Mouse (Mus musculus): ENCODE measurements at regions not wholly inside any gene's neighbourhood (a gene's known extent, or its start where the extent isn't known, plus 50 kb on each side); places are given as distances from the start of the nearest gene placed in this dataset.

DNA sequence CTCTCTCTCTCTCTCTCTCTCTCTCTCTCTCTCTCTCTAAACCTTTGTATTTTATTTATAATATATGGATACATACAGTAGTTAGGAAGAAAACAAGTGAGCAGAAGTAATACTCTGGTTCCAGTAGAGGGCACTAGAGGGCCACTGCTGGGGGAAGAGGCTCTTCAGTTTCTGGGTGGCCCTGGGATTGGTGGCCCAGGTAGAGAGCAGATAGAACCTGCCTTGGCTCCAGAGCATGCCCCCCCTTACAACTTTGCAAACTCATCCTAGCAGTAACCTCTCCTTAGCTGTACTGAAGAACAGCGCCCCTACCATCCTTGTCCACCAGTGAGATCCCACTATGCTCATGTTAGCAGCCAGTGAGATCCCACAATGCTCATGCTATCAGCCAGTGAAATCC is 88.8 kb upstream of the Rapgef5 start:
- DNase-seq (ENCODE audit: low read depth in 1 of 2, low spot score in 2 of 2): no peak

DNA sequence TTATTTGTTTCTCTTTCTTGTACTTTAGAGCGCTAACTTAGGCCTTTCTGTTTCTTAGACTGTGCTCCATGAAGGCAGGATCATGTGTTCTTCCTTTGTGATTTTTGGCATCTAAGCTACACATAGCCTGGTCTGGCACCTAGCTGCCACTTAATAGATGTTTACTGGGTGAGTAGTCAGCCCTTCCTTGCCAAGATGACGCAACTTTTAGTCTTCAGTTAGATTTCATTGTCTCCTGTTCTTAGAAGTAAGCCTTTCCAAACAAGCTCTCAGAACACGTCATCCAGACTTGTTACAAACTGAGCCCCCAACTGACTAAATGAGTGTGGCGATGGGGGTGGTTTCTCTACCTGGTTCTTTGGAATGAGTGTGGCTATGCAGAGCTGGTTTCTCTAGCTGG is 85.4 kb upstream of the Rapgef5 start:
- no peak for DNase-seq (ENCODE audit: low read depth in 1 of 2, low spot score in 2 of 2)

DNA sequence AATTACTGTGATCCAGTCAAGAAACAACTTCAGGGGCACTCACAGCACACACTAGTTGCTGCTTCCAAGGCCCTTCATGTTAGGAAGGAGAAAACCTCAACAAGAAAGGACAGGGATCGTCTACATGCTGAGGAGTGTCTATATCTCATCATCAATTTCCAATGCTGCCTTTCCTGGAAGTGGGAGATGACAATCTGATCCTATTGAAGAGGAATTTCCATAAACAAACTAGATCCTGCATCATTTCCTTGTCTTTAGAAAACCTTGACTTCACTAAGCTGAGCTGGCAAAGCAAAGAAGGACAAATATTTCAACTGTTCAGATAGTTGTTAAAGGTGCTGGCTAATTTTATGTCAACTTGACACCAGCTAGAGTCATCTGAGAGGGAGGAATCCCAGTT is 83.5 kb upstream of the Rapgef5 start:
- no peak for DNase-seq (ENCODE audit: low read depth in 1 of 2, low spot score in 2 of 2)

DNA sequence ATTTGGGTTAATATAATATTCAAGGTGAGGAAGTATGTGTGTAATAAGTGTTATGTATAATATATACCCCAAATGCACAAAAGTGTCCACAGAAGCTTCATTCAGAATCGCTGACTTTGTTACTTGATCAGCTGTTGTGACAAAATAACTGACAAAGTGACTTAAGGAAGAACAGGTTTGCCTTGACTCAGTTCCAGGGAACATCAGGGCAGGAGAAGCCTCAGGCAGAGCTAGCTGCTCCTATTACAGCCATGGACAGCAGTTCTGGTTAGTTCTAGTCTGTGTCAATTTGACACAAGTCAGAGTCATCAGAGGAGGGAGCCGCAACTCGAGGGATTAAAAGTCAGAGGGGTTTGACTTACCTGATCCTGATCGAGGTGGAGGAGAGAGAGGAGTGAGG is 79.3 kb upstream of the Rapgef5 start:
- DNase-seq (ENCODE audit: low read depth in 1 of 2, low spot score in 2 of 2): no peak

DNA sequence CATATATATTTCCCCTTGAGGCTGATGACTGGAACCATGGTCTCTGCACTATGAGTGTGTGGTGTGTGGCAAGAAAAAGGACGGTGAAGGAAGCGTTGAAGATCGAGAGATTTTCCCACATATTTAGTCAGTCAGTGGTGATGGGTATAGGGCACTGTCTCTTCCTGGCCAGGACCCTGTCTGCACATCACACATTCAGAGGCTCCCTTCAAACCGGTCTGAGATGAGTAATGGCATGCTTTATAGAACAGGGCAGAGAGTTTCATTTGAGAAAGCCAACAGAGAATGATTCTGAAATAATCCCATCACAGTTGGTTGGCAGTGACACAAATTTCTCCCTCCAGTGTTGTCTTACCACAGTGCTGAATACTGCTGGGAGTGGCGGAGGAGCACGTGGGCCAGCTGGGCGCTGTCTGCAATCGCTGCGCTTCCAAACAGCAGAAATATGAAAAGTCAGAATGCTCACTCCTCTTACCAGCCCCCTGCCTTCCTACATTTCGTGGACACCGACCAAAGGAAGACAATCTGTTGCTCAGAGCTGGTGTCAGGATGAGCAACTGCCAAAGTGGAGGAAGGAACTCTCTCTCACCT is 77.2 kb upstream of the Rapgef5 start:
- DNase-seq (ENCODE audit: low read depth in 1 of 2, low spot score in 2 of 2): no peak

DNA sequence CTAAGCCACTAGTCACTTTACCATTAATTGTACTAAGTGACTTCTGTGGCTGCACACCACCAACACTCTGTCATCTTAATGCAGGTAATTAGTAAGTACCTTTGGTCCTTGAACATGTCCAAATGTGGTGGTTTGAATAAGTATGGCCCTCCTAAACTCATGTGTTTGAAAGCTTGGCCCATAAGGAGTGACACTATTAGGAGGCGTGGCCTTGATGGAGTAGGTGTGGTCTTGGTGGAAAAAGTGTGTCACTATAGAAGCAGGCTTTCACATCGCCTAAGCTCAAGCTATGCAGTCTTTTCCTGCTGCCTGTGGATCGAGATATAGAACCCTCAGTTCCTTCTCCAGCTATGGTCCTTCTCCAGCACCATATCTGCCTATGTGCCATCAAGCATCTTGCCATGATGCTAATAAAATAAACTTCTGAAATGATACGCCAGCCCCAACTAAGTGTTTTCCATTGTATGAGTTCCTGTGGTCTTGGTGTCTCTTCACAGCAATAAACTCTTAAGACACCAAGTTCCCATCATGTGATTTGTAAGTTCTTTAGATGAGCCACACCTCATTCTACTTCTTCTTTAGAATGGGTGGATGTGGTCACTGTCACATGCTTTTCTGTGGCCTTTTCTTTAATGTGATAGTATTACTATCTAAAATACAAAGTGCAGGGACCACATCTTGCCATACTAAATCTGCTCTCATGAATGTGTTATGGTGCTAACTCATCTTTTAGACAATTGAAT is 71.9 kb upstream of the Rapgef5 start:
- DNase-seq (ENCODE audit: low read depth in 1 of 2, low spot score in 2 of 2): no peak

DNA sequence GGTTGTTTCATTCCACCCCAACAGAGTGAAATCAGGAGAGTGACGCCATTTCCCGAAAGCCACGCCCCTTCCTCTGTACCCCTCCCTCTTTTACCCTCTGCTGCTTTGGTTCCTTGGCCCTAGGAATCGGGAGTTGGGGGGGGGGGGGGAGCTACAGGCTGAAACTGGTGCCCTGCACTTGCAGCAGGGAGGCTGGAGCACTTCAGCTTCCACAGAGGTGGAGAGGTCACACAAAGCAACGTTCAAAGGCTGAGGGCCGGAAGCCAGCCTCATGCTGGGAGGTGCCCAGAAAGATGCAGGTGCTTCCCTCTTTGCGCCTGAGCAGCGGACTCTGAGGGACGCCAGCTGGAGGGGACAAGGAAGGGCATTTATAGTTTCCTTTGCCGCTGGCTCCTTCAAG is 69.1 kb upstream of the Rapgef5 start:
- no peak for DNase-seq (ENCODE audit: low read depth in 1 of 2, low spot score in 2 of 2)

DNA sequence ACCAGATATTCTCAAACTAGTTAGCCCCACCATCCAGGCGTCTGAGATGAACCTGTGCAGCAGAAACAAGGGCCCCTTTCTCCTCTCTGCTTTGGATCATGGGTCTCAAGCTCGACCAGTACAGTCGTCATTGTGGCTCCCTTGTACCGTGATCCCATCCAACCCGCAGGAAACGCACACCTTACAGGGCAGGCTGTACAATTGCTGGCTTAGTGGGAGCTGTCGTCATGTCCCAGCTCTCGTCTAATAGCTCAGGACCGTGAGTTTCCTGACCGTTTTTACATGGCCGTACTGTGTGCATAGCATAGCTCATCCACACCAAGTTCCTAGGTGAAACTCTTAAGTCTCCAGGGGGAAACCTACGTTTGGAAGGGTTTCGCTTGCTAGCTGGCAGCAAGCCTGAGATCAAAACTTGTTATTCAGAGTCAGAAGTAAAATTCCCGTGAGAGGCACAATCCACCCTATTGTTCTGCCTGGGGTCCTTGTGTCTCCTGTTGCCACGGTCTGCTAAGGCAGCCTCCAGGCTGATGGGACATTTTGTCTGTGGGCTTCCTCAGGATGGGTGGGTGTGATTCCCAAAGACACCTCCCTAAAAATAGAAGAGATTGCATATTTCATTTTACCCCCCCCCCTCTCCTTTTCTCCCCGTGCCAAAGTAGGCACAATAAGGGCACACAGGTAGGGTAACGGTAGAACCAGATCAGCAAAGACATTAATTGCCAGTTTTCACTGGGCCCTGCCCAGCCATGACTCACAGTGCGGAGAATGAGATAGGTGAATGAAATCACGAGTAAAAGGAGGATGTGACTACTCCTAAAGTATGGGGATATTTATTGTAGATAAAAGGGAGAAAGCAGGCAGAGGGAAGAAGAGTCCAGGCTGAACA is 68.2 kb upstream of the Rapgef5 start:
- no peak for DNase-seq (ENCODE audit: low read depth in 1 of 2, low spot score in 2 of 2)

DNA sequence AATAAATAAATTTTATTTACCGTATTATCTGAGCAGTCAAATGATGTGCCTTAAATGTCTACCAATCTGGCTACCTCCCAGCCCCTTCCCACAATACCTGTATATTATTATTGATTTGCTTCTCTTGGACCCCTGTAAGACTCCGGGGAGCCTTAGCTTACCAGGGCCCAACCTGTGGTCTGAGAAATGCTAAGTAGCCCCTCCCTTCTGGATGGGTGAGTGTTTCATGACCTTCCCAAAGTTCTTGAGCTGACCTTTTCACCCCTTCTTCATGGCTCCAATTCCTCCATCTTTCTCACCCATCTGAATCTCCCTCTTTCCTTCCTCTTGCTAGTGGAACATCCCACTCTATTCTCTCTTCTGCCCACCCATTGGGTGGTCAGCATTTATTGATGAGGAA is 67.2 kb upstream of the Rapgef5 start:
- DNase-seq (ENCODE audit: low read depth in 1 of 2, low spot score in 2 of 2): no peak

DNA sequence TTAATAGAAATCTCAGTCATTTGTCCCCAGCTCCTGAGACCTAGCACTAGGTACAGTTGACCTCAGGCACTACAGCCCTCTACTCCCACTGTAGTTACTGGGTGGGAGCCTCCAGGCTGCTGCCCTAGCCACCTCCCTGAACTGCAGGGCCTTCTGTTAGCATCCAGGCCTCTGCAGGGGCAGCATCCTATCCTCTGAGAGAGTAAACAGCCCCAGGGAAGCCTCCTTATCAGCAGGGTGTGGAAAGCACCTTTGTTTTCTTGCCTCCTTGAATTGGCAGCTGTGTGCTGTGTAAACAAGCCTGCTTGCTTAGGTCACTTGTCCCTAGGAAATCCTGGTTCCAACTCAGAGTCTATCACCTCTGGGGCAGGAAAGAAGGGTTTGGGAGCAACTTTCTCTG is 66.2 kb upstream of the Rapgef5 start:
- DNase-seq (ENCODE audit: low read depth in 1 of 2, low spot score in 2 of 2): no peak

DNA sequence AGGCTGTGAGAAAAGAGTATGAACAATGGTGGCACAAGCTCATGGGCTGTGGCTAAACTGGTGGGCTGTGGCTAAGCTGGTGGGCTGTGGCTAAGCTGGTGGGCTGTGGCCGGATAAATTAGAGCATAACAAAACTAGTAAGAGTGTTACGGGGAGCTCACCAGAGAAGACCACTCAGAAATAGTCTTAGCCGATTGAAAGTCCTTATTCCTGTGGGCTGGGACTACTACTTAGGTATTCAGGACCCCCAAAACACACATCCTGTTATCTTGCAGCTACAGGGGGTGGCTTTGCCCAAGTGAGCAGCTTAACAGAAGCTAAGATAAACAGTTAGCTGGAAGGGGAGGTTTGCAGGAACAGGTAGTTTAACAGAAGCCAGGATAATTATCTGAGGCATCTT is 65.4 kb upstream of the Rapgef5 start:
- DNase-seq (ENCODE audit: low read depth in 1 of 2, low spot score in 2 of 2): no peak

DNA sequence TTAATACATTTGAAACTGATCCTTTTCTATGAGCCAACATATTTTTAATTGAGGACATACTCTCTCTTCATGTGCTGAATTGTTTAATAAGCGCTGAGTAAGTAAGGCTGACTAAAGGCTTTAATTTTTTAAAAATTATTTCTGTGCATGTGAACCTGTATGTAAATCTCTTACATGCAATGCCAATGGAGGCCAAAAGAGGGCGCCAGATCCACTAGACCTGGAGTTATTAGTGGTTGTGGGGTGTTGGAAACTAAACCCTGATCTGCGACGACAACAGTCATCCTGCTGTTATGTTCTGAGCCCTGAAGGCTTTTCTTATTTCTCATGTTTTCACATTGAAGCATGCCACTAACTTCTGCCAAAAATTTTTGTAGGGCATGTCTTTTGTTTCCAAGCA is 64.8 kb upstream of the Rapgef5 start:
- DNase-seq (ENCODE audit: low read depth in 1 of 2, low spot score in 2 of 2): no peak

DNA sequence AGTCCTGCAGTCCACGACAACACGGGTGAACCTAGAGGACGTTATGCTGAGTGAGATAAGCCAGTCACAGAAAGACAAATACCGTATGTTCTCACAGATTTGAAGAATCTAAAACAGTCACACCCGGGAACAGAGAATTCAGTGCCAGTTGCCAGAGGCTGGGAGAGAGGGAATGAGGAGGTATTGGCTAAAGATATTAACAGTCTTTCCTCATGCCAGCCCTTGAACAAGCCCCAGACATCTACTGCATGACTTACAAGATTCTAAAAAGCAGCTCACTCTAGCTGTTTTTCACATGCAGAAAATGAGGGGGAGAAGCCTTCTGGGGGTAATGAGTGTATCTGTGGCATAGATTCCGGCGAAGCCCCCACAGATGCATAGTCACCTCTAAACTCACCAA is 60.5 kb upstream of the Rapgef5 start:
- DNase-seq (ENCODE audit: low read depth in 1 of 2, low spot score in 2 of 2): no peak

DNA sequence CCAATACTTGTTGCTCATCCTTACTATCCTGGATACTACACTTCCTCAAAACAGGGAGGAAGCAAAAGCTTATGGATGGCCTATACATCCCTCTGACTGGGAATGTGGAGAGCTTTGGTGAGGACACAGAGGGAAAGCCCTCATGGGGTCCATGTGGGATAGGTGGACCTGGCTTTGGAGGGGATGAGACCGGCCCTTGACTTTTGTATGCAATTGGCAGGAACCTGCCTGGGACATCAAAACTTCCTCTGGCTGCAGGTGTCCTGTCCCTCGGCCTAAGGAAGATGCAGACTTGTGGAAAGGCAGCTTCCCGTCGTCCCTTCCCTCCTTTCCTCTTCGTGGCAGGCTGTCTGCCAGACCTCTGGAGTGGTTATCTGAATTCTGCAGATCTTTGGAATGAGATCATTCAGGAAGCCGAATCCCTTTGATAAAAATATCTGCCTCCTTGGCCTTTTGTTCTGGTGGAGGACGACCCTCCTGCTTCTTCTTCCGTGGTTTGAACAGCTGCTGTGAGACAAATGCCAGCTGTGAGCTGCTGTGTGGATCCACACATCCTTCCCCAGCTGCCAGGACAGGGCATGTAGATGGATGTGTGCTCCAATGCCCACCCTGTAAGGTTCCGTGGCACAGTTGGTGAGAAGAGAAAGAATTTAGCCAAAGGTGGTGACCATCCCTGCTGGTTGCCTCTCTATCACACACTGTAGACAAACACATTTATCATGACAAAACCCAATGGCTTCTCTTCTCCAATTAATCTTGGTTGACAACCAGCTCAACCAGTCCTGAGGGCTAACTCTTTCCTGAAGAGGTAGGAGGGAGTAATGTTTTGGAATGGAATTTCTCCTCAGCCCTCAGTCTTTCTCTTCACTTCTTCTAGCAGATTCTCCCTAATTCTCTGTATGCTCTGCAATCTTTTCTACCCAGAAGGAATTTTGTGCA is 57.9 kb upstream of the Rapgef5 start:
- no peak for DNase-seq (ENCODE audit: low read depth in 1 of 2, low spot score in 2 of 2)

DNA sequence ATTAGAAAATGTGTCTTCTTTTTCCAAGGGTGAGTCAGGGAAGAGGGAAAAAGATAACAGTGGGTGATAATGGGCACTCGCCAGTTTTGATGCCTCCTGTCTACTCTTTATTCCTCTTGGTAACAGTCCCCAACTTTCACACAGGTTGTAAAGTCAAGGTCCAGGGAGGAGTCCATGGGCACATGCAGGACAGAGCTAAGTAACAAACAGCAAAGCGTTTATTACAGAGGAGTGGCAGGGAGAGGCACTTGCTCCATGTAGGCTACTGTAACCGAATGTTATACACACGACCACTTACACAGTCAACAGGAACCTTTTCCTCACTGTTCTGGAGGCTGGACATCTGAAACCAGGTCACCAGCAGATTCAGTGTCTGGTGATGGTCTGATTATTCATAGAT is 56.7 kb upstream of the Rapgef5 start:
- no peak for DNase-seq (ENCODE audit: low read depth in 1 of 2, low spot score in 2 of 2)

DNA sequence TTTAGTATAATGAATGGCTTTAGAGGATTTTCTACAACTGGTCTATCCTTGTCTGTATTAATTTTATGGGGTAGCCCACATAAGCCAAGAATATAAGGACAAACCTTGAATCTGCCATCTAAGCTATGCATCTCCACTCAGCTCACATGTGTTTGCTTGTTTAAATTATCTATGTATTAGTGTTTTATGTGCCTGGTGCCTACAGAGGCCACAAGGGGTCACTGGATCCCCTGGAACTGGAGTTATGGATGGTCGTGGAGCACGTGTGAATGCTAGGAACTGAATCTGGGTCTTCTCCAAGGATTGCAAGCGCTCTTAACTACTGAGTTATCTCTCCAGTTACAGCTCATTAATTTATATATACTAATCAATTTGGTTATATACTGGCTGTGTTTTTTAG is 51.1 kb upstream of the Rapgef5 start:
- no peak for DNase-seq (ENCODE audit: low read depth in 1 of 2, low spot score in 2 of 2)

DNA sequence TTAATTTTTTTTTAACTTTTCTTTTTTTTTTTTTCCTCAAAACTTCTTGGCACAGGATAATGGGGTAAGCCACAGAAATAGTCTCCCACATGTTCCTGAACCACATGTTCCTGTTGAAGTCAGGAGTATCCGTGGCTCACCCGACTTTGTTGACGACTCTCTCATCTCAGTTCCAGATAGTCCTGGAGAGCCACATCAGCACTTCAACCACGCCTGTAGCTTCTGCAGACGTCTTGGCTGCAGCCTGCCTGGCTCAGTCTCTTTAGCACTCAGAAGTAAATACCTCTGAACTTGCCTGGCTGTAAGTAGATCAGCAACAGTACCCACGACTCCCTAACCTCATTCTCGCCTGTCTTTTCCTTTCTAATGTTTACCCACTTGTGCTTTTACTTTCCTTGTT is 50.3 kb upstream of the Rapgef5 start:
- DNase-seq (ENCODE audit: low read depth in 1 of 2, low spot score in 2 of 2): no peak

Data from monocyte, adult 2 months (primary cell).